Mouse (Mus musculus): ENCODE data around the gene A930017K11Rik. TPM values are rescaled to one million over a fixed set of nuclear protein-coding genes. Genes with fewer than 3 reads are reported as not detected.

A930017K11Rik gene
- polyA plus RNA-seq, 1 experiment from 2014 or later, result 0.09 TPM

- Histone ChIP-seq H3K27me3 (ENCODE audit: poor library complexity, severe bottlenecking) (no peaks in the 10 kb centered on the region), H3K9me3 (no peaks in the 10 kb centered on the region), H3K4me3 (no peak overlapping the region), H3K4me1 (no peaks in the 10 kb centered on the region), H3K27ac (no peak overlapping the region), H3K36me3 (replicated peaks) (peaks cover 29% of the 10 kb centered on the region)
- WGBS, result 98% methylated on average over 4 of the region's 4 CpGs
- no peak for DNase-seq (ENCODE audit: extremely low spot score, low spot score)
These were observed 18.8 kb upstream of the A930017K11Rik start for GRCm38 (mm10) chr17:25970954-25971707.

DNA sequence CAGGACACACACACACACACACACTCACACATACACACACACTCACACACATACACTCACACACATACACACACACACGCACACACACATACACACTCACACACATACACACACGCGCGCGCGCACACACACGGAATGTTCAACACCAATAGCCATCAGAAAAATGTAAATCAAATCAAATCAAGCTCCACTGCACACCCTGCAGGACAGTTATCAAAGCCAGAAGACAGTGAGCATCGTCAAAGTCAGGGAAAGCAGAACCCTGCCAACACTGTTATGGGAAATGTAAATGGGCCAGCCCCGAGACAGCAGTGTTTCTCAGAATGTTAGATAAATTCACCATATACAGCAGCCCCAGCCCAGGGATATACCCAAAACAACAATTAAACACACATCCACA, 18.1 kb upstream of the A930017K11Rik start:
- 94% methylated on average over 9 of the region's 9 CpGs for WGBS

GRCm38 (mm10) chr17:25968176-25968575, 15.8 kb upstream of the A930017K11Rik start:
- H3K27me3 ChIP-seq (ENCODE audit: poor library complexity, severe bottlenecking), result no peaks in the 10 kb centered on the region
- DNase-seq (ENCODE audit: extremely low spot score, low spot score), result no peak
- H3K9me3 ChIP-seq, result no peaks in the 10 kb centered on the region
- no peak overlapping the region for H3K4me3 ChIP-seq
- H3K4me1 ChIP-seq, result no peaks in the 10 kb centered on the region
- H3K36me3 ChIP-seq (replicated peaks), result peaks cover 47% of the 10 kb centered on the region
- 95% methylated on average over 1 of the region's 1 CpGs for WGBS
- no peak overlapping the region for H3K27ac ChIP-seq

More for the DNA sequence above, 18.1 kb upstream of the A930017K11Rik start:
- no peaks in the 10 kb centered on the region for H3K9me3 ChIP-seq
- no peak for DNase-seq (ENCODE audit: extremely low spot score, low spot score)
- H3K27me3 ChIP-seq (ENCODE audit: poor library complexity, severe bottlenecking), result no peaks in the 10 kb centered on the region
- H3K27ac ChIP-seq, result no peak overlapping the region
- no peaks in the 10 kb centered on the region for H3K4me1 ChIP-seq
- H3K36me3 ChIP-seq (replicated peaks), result peaks cover 27% of the 10 kb centered on the region
- no peak overlapping the region for H3K4me3 ChIP-seq

- Histone ChIP-seq H3K36me3 (replicated peaks) (peaks cover 47% of the 10 kb centered on the region), H3K27ac (no peak overlapping the region), H3K4me3 (no peak overlapping the region), H3K4me1 (no peaks in the 10 kb centered on the region), H3K27me3 (ENCODE audit: poor library complexity, severe bottlenecking) (no peaks in the 10 kb centered on the region), H3K9me3 (no peaks in the 10 kb centered on the region)
- 84% methylated on average over 3 of the region's 3 CpGs for WGBS
- no peak for DNase-seq (ENCODE audit: extremely low spot score, low spot score)
These were observed 15.3 kb upstream of the A930017K11Rik start for GRCm38 (mm10) chr17:25967652-25968051.

GRCm38 (mm10) chr17:25964271-25964670, 11.9 kb upstream of the A930017K11Rik start:
- H3K36me3 ChIP-seq (replicated peaks), result peaks cover 67% of the 10 kb centered on the region

DNA sequence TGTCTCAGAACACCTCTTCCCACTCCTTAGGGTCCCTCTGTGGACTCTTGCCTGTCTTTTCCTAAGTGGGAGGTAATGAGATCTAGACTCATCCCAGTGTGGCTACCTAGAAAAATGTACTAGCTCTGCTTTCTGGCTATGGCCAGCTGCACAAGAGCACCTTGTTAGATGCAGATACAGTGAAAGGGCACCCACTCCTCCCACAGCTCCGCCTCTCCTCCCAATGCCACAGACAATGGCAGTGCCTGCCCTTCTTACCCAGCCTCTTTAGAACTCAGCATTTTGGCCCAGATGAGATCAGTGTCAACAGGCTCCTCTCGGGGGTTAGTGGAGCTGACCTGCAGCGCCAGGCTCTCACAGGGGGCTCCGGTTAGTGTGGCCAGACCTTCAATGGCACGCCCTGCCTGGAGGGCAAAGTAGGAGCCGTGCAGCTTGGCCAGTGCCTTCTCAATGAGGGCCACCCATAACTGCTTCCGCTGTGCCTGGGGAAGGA, 10.1 kb upstream of the A930017K11Rik start:
- DNase-seq (ENCODE audit: extremely low spot score, low spot score), result no peak
- Histone ChIP-seq H3K4me3 (no peak overlapping the region), H3K27me3 (ENCODE audit: poor library complexity, severe bottlenecking) (no peaks in the 10 kb centered on the region), H3K9me3 (no peaks in the 10 kb centered on the region), H3K36me3 (replicated peaks) (peaks cover 84% of the 10 kb centered on the region), H3K27ac (no peak overlapping the region), H3K4me1 (0 out of 2 replicates have a peak, but pooled peaks cover 3% of the 10 kb centered on the region)
- WGBS, result 94% methylated on average over 7 of the region's 7 CpGs

More at GRCm38 (mm10) chr17:25964271-25964670, 11.9 kb upstream of the A930017K11Rik start:
- 92% methylated on average over 7 of the region's 7 CpGs for WGBS
- Histone ChIP-seq H3K27ac (no peak overlapping the region), H3K4me3 (no peak overlapping the region), H3K4me1 (no peaks in the 10 kb centered on the region), H3K9me3 (no peaks in the 10 kb centered on the region), H3K27me3 (ENCODE audit: poor library complexity, severe bottlenecking) (no peaks in the 10 kb centered on the region)
- no peak for DNase-seq (ENCODE audit: extremely low spot score, low spot score)

DNA sequence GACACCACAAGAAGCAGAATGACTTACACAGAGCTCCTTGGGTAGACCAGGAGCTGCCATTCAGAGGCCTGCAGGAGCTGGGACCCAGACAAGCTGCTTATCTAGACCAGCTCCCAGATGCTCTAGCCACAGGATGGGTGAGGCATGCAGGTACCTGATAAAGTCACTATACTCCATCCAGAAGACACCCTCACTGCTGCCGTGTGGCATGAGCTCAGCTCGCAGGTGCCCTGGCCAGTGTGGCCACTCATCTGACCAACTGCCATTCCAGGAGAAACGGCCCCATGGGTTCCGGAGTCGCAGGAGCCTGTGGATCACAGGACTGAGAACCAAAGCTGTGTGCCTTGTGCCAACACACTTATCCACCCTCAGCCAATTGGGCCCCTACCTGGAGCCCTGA, 9.2 kb upstream of the A930017K11Rik start:
- H3K36me3 ChIP-seq (replicated peaks), result peaks cover 85% of the 10 kb centered on the region
- no peak for DNase-seq (ENCODE audit: extremely low spot score, low spot score)
- no peak overlapping the region for H3K27ac ChIP-seq
- H3K9me3 ChIP-seq, result no peaks in the 10 kb centered on the region
- no peak overlapping the region for H3K4me3 ChIP-seq
- no peaks in the 10 kb centered on the region for H3K27me3 ChIP-seq (ENCODE audit: poor library complexity, severe bottlenecking)
- H3K4me1 ChIP-seq, result 0 out of 2 replicates have a peak, but pooled peaks cover 7% of the 10 kb centered on the region
- 94% methylated on average over 5 of the region's 5 CpGs for WGBS

GRCm38 (mm10) chr17:25959630-25960467, 7.5 kb upstream of the A930017K11Rik start:
- no peak overlapping the region for H3K27ac ChIP-seq
- 0 out of 2 replicates have a peak, but pooled peaks cover 12% of the 10 kb centered on the region for H3K4me1 ChIP-seq
- WGBS, result 92% methylated on average over 23 of the region's 23 CpGs
- no peak overlapping the region for H3K4me3 ChIP-seq
- H3K27me3 ChIP-seq (ENCODE audit: poor library complexity, severe bottlenecking), result peaks cover 1% of the 10 kb centered on the region
- peaks cover 75% of the 10 kb centered on the region for H3K36me3 ChIP-seq (replicated peaks)
- DNase-seq (ENCODE audit: extremely low spot score, low spot score), result no peak
- H3K9me3 ChIP-seq, result no peaks in the 10 kb centered on the region

DNA sequence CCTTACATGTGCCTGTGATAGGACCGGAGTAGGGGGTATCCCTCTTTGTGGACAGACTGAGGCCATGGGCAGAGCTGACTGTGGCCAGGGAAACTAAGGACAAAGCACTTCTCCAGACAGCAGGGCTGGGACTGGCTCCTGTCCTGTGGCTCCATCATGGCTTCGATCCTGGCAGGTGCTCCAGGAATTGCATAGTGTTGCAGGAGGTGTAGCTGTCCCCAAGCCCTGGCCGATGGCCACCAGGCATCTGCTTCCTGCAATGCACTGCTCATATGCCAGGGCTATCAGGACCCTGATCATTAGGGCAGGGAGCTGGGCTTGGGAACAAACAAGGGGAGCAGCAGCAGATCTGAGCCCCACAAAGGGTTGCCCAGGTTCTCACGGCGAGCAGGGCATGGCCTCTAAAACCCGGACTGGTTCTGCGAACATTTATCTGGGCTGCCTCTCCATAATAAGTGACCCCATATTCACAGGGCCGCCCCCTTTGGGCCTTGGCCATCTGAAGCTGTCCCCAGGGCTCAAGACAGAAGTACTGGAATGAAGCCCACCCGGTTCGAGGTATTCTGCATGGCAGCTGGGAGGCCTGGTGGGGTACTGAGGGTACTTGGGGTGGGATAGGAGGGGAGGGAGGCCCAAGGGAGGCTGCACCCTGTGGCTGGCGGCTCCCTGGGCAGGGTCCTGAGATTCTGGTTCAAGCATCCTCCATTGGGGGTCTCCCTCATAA, 6.6 kb upstream of the A930017K11Rik start:
- Histone ChIP-seq H3K4me3 (no peak overlapping the region), H3K9me3 (no peaks in the 10 kb centered on the region), H3K4me1 (0 out of 2 replicates have a peak, but pooled peaks cover 12% of the 10 kb centered on the region), H3K27ac (no peak overlapping the region), H3K36me3 (replicated peaks) (peaks cover 66% of the 10 kb centered on the region), H3K27me3 (ENCODE audit: poor library complexity, severe bottlenecking) (peaks cover 10% of the 10 kb centered on the region)
- WGBS, result 95% methylated on average over 11 of the region's 11 CpGs
- DNase-seq (ENCODE audit: extremely low spot score, low spot score), result no peak

GRCm38 (mm10) chr17:25957586-25958051, 5.3 kb upstream of the A930017K11Rik start:
- H3K36me3 ChIP-seq (replicated peaks), result peaks cover 53% of the 10 kb centered on the region
- H3K4me1 ChIP-seq, result 0 out of 2 replicates have a peak, but pooled peaks cover 12% of the 10 kb centered on the region
- no peaks in the 10 kb centered on the region for H3K9me3 ChIP-seq
- no peak for DNase-seq (ENCODE audit: extremely low spot score, low spot score)
- WGBS, result 80% methylated on average over 14 of the region's 14 CpGs
- H3K4me3 ChIP-seq, result no peak overlapping the region; the same call in 1 of the 2 replicates
- H3K27ac ChIP-seq, result no peak overlapping the region
- peaks cover 24% of the 10 kb centered on the region for H3K27me3 ChIP-seq (ENCODE audit: poor library complexity, severe bottlenecking)

GRCm38 (mm10) chr17:25956631-25957030, 4.3 kb upstream of the A930017K11Rik start:
- Histone ChIP-seq H3K9me3 (no peaks in the 10 kb centered on the region), H3K4me1 (peaks cover 20% of the 10 kb centered on the region), H3K27ac (no peak overlapping the region), H3K4me3 (no peak overlapping the region), H3K27me3 (ENCODE audit: poor library complexity, severe bottlenecking) (peaks cover 34% of the 10 kb centered on the region), H3K36me3 (replicated peaks) (peaks cover 43% of the 10 kb centered on the region)
- no peak for DNase-seq (ENCODE audit: extremely low spot score, low spot score)
- 84% methylated on average over 7 of the region's 7 CpGs for WGBS

DNA sequence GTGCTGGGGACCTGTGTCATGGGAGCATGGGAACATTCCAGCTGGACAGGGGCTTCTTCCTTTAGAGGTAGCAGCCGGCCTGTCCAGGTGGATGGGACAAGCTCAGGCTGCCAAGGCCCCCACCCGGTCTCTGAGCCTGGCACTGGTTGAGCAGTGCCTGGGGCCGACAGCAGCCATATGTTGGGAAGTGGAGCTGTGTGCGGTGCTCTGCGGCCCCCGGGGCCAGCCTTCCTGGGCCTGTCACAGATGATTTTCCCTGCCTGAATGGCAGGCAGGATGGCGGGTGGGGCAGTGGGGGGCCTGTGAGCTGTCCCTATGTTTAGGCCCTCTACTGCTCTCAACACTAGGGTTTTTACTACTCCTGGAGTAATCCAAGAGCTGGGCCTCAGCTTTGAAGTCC, 3.8 kb upstream of the A930017K11Rik start:
- H3K9me3 ChIP-seq, result no peaks in the 10 kb centered on the region
- H3K36me3 ChIP-seq (replicated peaks), result peaks cover 39% of the 10 kb centered on the region
- H3K4me1 ChIP-seq, result peaks cover 24% of the 10 kb centered on the region
- H3K4me3 ChIP-seq, result no peak overlapping the region
- WGBS, result 83% methylated on average over 7 of the region's 7 CpGs
- H3K27me3 ChIP-seq (ENCODE audit: poor library complexity, severe bottlenecking), result peaks cover 38% of the 10 kb centered on the region
- DNase-seq (ENCODE audit: extremely low spot score, low spot score), result no peak
- no peak overlapping the region for H3K27ac ChIP-seq

Data from forebrain, embryonic 10.5 days (tissue).